Mouse (Mus musculus): ENCODE results near the gene Rbm20. TPM values are rescaled to one million over a fixed set of nuclear protein-coding genes. Genes with fewer than 3 reads are reported as not detected.

Rbm20 gene
- total and polyA plus RNA-seq, 3 experiments: 37.3 to 58.6 TPM; not detected in 1

DNA sequence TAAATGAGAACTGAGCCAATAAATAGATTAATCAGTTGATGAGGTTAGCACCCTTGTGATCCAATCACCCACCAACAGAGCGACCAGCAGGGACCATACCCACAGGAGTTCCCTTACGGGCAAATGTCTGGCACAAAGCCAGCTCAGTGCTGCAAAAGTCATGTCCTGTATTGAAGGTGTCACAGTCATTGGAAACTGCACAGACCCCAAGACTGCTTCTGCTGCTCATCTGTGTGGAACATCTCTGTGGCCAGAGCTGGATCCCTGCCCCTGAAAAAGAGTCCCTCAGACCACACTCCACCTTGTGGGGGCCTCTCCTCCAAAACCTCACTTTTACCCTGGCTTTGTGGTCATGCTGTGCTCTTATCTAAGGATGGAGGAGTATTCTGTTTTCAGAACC, 126.8 kb downstream of the Rbm20 start (continued):
- TF ChIP-seq NELFE (IDR thresholded peaks at IDR 0.05; ENCODE audit: low read depth, low read length): no peak
- no peak for TF ChIP-seq UBTF (IDR thresholded peaks at IDR 0.05; ENCODE audit: borderline replicate concordance, insufficient read depth, low read depth, low read length)
- no peak for TF ChIP-seq SMC3 (IDR thresholded peaks at IDR 0.05; ENCODE audit: low read depth, low read length)
- TF ChIP-seq MAFK (IDR thresholded peaks at IDR 0.05; ENCODE audit: borderline replicate concordance, low read depth, low read length): no peak
- 0 out of 2 replicates have a peak, but pooled peaks have one; percentile 54 for TF ChIP-seq GATA1 (IDR thresholded peaks at IDR 0.05; ENCODE audit: low read depth, low read length)
- no peak for TF ChIP-seq ZNF384 (IDR thresholded peaks at IDR 0.05; ENCODE audit: low read depth, low read length)
- TF ChIP-seq EP300 (IDR thresholded peaks at IDR 0.05; ENCODE audit: low read depth in 1 of 2, low read length in 2 of 2): peak in 1 of 2 experiments; percentile 61; a peak in 3 of 4 replicates
- no peak for TF ChIP-seq ZC3H11A (IDR thresholded peaks at IDR 0.05; ENCODE audit: low read depth, low read length)
- TF ChIP-seq MYB (IDR thresholded peaks at IDR 0.05; ENCODE audit: low read depth, low read length): no peak
- TF ChIP-seq ETS1 (IDR thresholded peaks at IDR 0.05; ENCODE audit: low read depth, low read length): peak; percentile 67
- no peak for TF ChIP-seq USF2 (IDR thresholded peaks at IDR 0.05; ENCODE audit: borderline replicate concordance in 1 of 2, insufficient read depth in 1 of 2, low read depth in 1 of 2, low read length in 2 of 2)
- no peak for TF ChIP-seq POLR2AphosphoS5 (IDR thresholded peaks at IDR 0.05; ENCODE audit: borderline replicate concordance, low read depth, low read length)

DNA sequence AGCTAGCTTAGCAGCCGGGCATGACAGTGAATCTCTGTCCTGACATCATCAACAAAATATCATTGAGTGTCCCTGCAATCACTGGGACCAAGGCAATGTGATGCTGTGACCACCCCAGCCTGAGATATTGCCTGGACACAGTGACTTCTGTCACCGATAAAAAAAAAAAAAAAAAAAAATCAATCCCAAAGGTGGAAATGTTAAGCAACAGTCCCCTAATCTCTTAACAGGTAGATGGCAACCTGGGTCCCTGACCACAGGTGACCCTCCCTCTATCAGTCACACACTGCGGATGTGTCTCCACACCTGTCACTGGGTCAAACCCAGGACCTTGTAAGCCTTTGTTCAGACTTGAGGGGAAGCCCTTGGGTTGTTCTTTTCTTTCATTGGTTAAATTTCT, 128.0 kb downstream of the Rbm20 start:
- no peak overlapping the region; the same call in 1 of the 2 replicates for H3K27ac ChIP-seq (ENCODE audit: control insufficient read depth, low read depth, low read length)
- peaks cover 54 to 74% of the 10 kb centered on the region in 2 experiments for H3K4me1 ChIP-seq (ENCODE audit: control insufficient read depth in 1 of 2, insufficient read depth in 2 of 2, low read length in 2 of 2)
- TF ChIP-seq TCF12 (IDR thresholded peaks at IDR 0.05; ENCODE audit: low read depth, low read length): no peak
- peak; percentile 83 for TF ChIP-seq ZNF384 (IDR thresholded peaks at IDR 0.05; ENCODE audit: low read depth, low read length)
- no peak for TF ChIP-seq ELF1 (IDR thresholded peaks at IDR 0.05; ENCODE audit: low read depth, low read length)
- TF ChIP-seq JUND (IDR thresholded peaks at IDR 0.05; ENCODE audit: low read depth, low read length): no peak
- peak; percentile 12; the same call in 1 of the 2 replicates for TF ChIP-seq NELFE (IDR thresholded peaks at IDR 0.05; ENCODE audit: low read depth, low read length)
- TF ChIP-seq MYC (IDR thresholded peaks at IDR 0.05; ENCODE audit: low read depth, low read length): 0 out of 2 replicates have a peak, but pooled peaks have one; percentile 30
- 0 out of 2 replicates have a peak, but pooled peaks have one; percentile 4 for TF ChIP-seq ETS1 (IDR thresholded peaks at IDR 0.05; ENCODE audit: low read depth, low read length)
- no peaks in the 10 kb centered on the region for H3K9me3 ChIP-seq (replicated peaks; ENCODE audit: insufficient read depth, low read length)
- no peak for DNase-seq (ENCODE audit: low read depth, low spot score)
- peaks cover 0 to 73% of the 10 kb centered on the region in 2 experiments; a peak in 2 of 4 replicates for H3K36me3 ChIP-seq (ENCODE audit: control insufficient read depth in 1 of 2, insufficient read depth in 2 of 2, low read length in 2 of 2)
- no peak overlapping the region for H3K4me3 ChIP-seq (ENCODE audit: control insufficient read depth in 1 of 2, insufficient read depth in 1 of 2, low read depth in 2 of 2, low read length in 2 of 2)
- H3K79me2 ChIP-seq (ENCODE audit: control insufficient read depth, insufficient read depth, low read length, poor library complexity): peaks cover 6% of the 10 kb centered on the region; the same call in 1 of the 2 replicates
- no peaks in the 10 kb centered on the region for H3K27me3 ChIP-seq (ENCODE audit: control insufficient read depth in 1 of 2, insufficient read depth in 2 of 2, low read length in 2 of 2)
- H3K9ac ChIP-seq (ENCODE audit: control insufficient read depth, low read depth, low read length, poor library complexity, severe bottlenecking): no peak overlapping the region

- Histone ChIP-seq H3K36me3 (ENCODE audit: control insufficient read depth in 1 of 2, insufficient read depth in 2 of 2, low read length in 2 of 2) (peaks cover 0 to 75% of the 10 kb centered on the region in 2 experiments; a peak in 2 of 4 replicates), H3K9me3 (replicated peaks; ENCODE audit: insufficient read depth, low read length) (no peaks in the 10 kb centered on the region), H3K27me3 (ENCODE audit: control insufficient read depth in 1 of 2, insufficient read depth in 2 of 2, low read length in 2 of 2) (no peaks in the 10 kb centered on the region), H3K9ac (ENCODE audit: control insufficient read depth, low read depth, low read length, poor library complexity, severe bottlenecking) (no peak overlapping the region), H3K27ac (ENCODE audit: control insufficient read depth, low read depth, low read length) (no peak overlapping the region), H3K79me2 (ENCODE audit: control insufficient read depth, insufficient read depth, low read length, poor library complexity) (peaks cover 5% of the 10 kb centered on the region), H3K4me3 (ENCODE audit: control insufficient read depth in 1 of 2, insufficient read depth in 1 of 2, low read depth in 2 of 2, low read length in 2 of 2) (no peak overlapping the region), H3K4me1 (ENCODE audit: control insufficient read depth in 1 of 2, insufficient read depth in 2 of 2, low read length in 2 of 2) (peaks cover 53 to 74% of the 10 kb centered on the region in 2 experiments)
- TF ChIP-seq CHD2 (IDR thresholded peaks at IDR 0.05; ENCODE audit: low read length) (no peak), CHD1 (IDR thresholded peaks at IDR 0.05; ENCODE audit: low read depth, low read length) (no peak), GABPA (IDR thresholded peaks at IDR 0.05; ENCODE audit: low read depth, low read length) (no peak), NELFE (IDR thresholded peaks at IDR 0.05; ENCODE audit: low read depth, low read length) (no peak), MXI1 (IDR thresholded peaks at IDR 0.05; ENCODE audit: low read depth, low read length) (no peak), ELF1 (IDR thresholded peaks at IDR 0.05; ENCODE audit: low read depth, low read length) (no peak), USF2 (IDR thresholded peaks at IDR 0.05; ENCODE audit: borderline replicate concordance in 1 of 2, insufficient read depth in 1 of 2, low read depth in 1 of 2, low read length in 2 of 2) (no peak), E2F4 (IDR thresholded peaks at IDR 0.05; ENCODE audit: borderline replicate concordance, low read depth, low read length) (no peak), EP300 (IDR thresholded peaks at IDR 0.05; ENCODE audit: low read depth in 1 of 2, low read length in 2 of 2) (no peak), RCOR1 (IDR thresholded peaks at IDR 0.05; ENCODE audit: low read depth, low read length) (no peak)
- DNase-seq (ENCODE audit: low read depth, low spot score): no peak
These were observed 129.0 kb downstream of the Rbm20 start for GRCm38 (mm10) chr19:53806126-53806525.

Measured in MEL (cell line).